Mouse (Mus musculus) embryonic facial prominence, embryonic 15.5 days (tissue): ENCODE data around the gene Yipf3. TPM values are rescaled to one million over a fixed set of nuclear protein-coding genes. Genes with fewer than 3 reads are reported as not detected.

ENCODE experiments used
- ATAC-seq: fragments of 200-750 bp; cut with Nextera tagmentation; 2 replicates; pipeline ENCODE4 v1.8.0; 2017; ENCODE audit warnings: low read depth, moderate TSS enrichment; ENCODE audit not compliant: insufficient number of reproducible peaks, low FRiP score, low TSS enrichment
- H3K27ac ChIP-seq: fragments of 300-500 bp; sonication (generic); replicated peaks from 2 replicates; pipeline ENCODE4 v1.5.1; 2015; ENCODE audit warnings: mild to moderate bottlenecking, inconsistent platforms
- H3K27me3 ChIP-seq: fragments of 300-500 bp; sonication (generic); 2 replicates; pipeline ENCODE4 v1.6.1; 2015; ENCODE audit warnings: inconsistent platforms
- H3K36me3 ChIP-seq: fragments of 300-500 bp; sonication (generic); 2 replicates; pipeline ENCODE4 v1.6.1; 2015; ENCODE audit warnings: mild to moderate bottlenecking, inconsistent platforms
- H3K4me1 ChIP-seq: fragments of 300-500 bp; sonication (generic); 2 replicates; pipeline ENCODE4 v1.6.1; 2015; ENCODE audit warnings: inconsistent platforms
- H3K4me2 ChIP-seq: fragments of 300-500 bp; sonication (generic); replicated peaks from 2 replicates; pipeline ENCODE4 v1.6.1; 2015; ENCODE audit warnings: mild to moderate bottlenecking, inconsistent platforms
- H3K4me3 ChIP-seq: fragments of 300-500 bp; sonication (generic); replicated peaks from 2 replicates; pipeline ENCODE4 v1.5.1; 2015; ENCODE audit warnings: mild to moderate bottlenecking, inconsistent platforms
- H3K9ac ChIP-seq: fragments of 300-500 bp; sonication (generic); 2 replicates; pipeline ENCODE4 v1.6.1; 2015; ENCODE audit warnings: inconsistent platforms
- H3K9me3 ChIP-seq: fragments of 300-500 bp; sonication (generic); replicated peaks from 2 replicates; pipeline ENCODE4 v1.6.1; 2016; ENCODE audit warnings: inconsistent platforms
- WGBS: fragments of 180-500 bp; shearing (Covaris S2); methylation state at CpG from one replicate; pipeline ENCODE4 v1.1.7; 2015; 5-methylcytosine and 5-hydroxymethylcytosine counted together
- polyA plus RNA-seq: library from polyadenylated mRNA; unstranded; fragments of >200 nt; fragmentation: Nextera tagmentation; extraction: Ambion mirVana; gene quantifications from 2 replicates; pipeline ENCODE4 v1.2.1, GENCODE M21; 2015

Yipf3 gene
- polyA plus RNA-seq, 1 experiment from 2014 or later = 141 TPM

GRCm38 (mm10) chr17:46239516-46240114 lies 8.3 kb upstream of the Yipf3 start:
- Histone ChIP-seq H3K9me3 (no peaks in the 10 kb centered on the region), H3K27me3 (no peaks in the 10 kb centered on the region), H3K36me3 (peaks cover 91% of the 10 kb centered on the region), H3K4me2 (no peak overlapping the region), H3K4me1 (no peaks in the 10 kb centered on the region), H3K27ac (no peak overlapping the region), H3K9ac (no peak overlapping the region), H3K4me3 (no peak overlapping the region)
- WGBS = 90% methylated on average over 15 of the region's 15 CpGs
- ATAC-seq = no peak

- no peak for ATAC-seq
- H3K4me3 ChIP-seq = no peak overlapping the region
- H3K4me2 ChIP-seq = no peak overlapping the region
- H3K9me3 ChIP-seq = no peaks in the 10 kb centered on the region
- whole genome bisulfite sequencing = 77% methylated on average over 11 of the region's 11 CpGs
- peaks cover 7% of the 10 kb centered on the region; the same call in 1 of the 2 replicates for H3K4me1 ChIP-seq
- H3K27me3 ChIP-seq = no peaks in the 10 kb centered on the region
- H3K27ac ChIP-seq = no peak overlapping the region
- no peak overlapping the region for H3K9ac ChIP-seq
- H3K36me3 ChIP-seq = peaks cover 99% of the 10 kb centered on the region
Measured at GRCm38 (mm10) chr17:46241471-46241870, 6.4 kb upstream of the Yipf3 start.

GRCm38 (mm10) chr17:46242274-46242673 lies 5.6 kb upstream of the Yipf3 start:
- Histone ChIP-seq H3K9ac (no peak overlapping the region), H3K4me3 (no peak overlapping the region), H3K4me1 (peaks cover 14% of the 10 kb centered on the region), H3K27me3 (no peaks in the 10 kb centered on the region), H3K4me2 (no peak overlapping the region), H3K27ac (no peak overlapping the region), H3K9me3 (no peaks in the 10 kb centered on the region), H3K36me3 (peaks cover 91% of the 10 kb centered on the region)
- WGBS = 85% methylated on average over 13 of the region's 13 CpGs
- no peak for ATAC-seq

GRCm38 (mm10) chr17:46242993-46243392 lies 4.9 kb upstream of the Yipf3 start:
- H3K27ac ChIP-seq = no peak overlapping the region
- ATAC-seq = no peak
- H3K4me2 ChIP-seq = no peak overlapping the region
- H3K4me3 ChIP-seq = no peak overlapping the region
- WGBS = 83% methylated on average over 4 of the region's 4 CpGs
- no peaks in the 10 kb centered on the region for H3K9me3 ChIP-seq
- peaks cover 84% of the 10 kb centered on the region for H3K36me3 ChIP-seq
- H3K27me3 ChIP-seq = no peaks in the 10 kb centered on the region
- no peak overlapping the region for H3K9ac ChIP-seq
- H3K4me1 ChIP-seq = peaks cover 14% of the 10 kb centered on the region

- H3K36me3 ChIP-seq = peaks cover 77% of the 10 kb centered on the region
- WGBS = 83% methylated on average over 2 of the region's 2 CpGs
- H3K4me3 ChIP-seq = no peak overlapping the region
- H3K27me3 ChIP-seq = no peaks in the 10 kb centered on the region
- H3K4me2 ChIP-seq = no peak overlapping the region
- ATAC-seq = no peak
- H3K4me1 ChIP-seq = peaks cover 16% of the 10 kb centered on the region
- H3K9me3 ChIP-seq = no peaks in the 10 kb centered on the region
- no peak overlapping the region for H3K9ac ChIP-seq
- H3K27ac ChIP-seq = no peak overlapping the region
Measured at GRCm38 (mm10) chr17:46243624-46244023, 4.3 kb upstream of the Yipf3 start.

GRCm38 (mm10) chr17:46244579-46244978 lies 3.3 kb upstream of the Yipf3 start:
- no peak for ATAC-seq
- no peak overlapping the region for H3K27ac ChIP-seq
- no peak overlapping the region for H3K4me2 ChIP-seq
- peaks cover 26% of the 10 kb centered on the region for H3K4me1 ChIP-seq
- H3K9me3 ChIP-seq = no peaks in the 10 kb centered on the region
- H3K9ac ChIP-seq = no peak overlapping the region
- H3K36me3 ChIP-seq = peaks cover 71% of the 10 kb centered on the region
- no peaks in the 10 kb centered on the region for H3K27me3 ChIP-seq
- H3K4me3 ChIP-seq = no peak overlapping the region
- WGBS = 73% methylated on average over 10 of the region's 10 CpGs

- under 1% methylated on average over 37 of the region's 37 CpGs for WGBS
- ATAC-seq = peak; percentile 12
- peak overlapping the region; percentile 67 for H3K27ac ChIP-seq
Measured at GRCm38 (mm10) chr17:46248189-46248522, 276 bp downstream of the Yipf3 start.

GRCm38 (mm10) chr17:46251174-46251573 lies 3.3 kb downstream of the Yipf3 start:
- Histone ChIP-seq H3K4me1 (peaks cover 51% of the 10 kb centered on the region), H3K9me3 (no peaks in the 10 kb centered on the region), H3K36me3 (peaks cover 36% of the 10 kb centered on the region), H3K4me2 (no peak overlapping the region), H3K27me3 (peaks cover 15% of the 10 kb centered on the region), H3K4me3 (no peak overlapping the region), H3K9ac (no peak overlapping the region), H3K27ac (no peak overlapping the region)
- no peak for ATAC-seq
- 76% methylated on average over 7 of the region's 7 CpGs for WGBS

More at GRCm38 (mm10) chr17:46248189-46248522, 276 bp downstream of the Yipf3 start:
- Histone ChIP-seq H3K4me3 (peak overlapping the region; percentile 90), H3K4me1 (peaks cover 35% of the 10 kb centered on the region), H3K27me3 (no peaks in the 10 kb centered on the region), H3K9ac (peak overlapping the region; percentile 93), H3K36me3 (peaks cover 65% of the 10 kb centered on the region), H3K4me2 (peak overlapping the region; percentile 86), H3K9me3 (no peaks in the 10 kb centered on the region)

GRCm38 (mm10) chr17:46252571-46253451 lies 4.9 kb downstream of the Yipf3 start:
- 55% methylated on average over 14 of the region's 14 CpGs for WGBS
- Histone ChIP-seq H3K9ac (no peak overlapping the region), H3K4me1 (peaks cover 41% of the 10 kb centered on the region), H3K4me3 (peak overlapping the region; percentile 68), H3K36me3 (peaks cover 51% of the 10 kb centered on the region), H3K4me2 (peak overlapping the region; percentile 99), H3K27ac (no peak overlapping the region), H3K27me3 (peaks cover 15% of the 10 kb centered on the region), H3K9me3 (no peaks in the 10 kb centered on the region)
- ATAC-seq = no peak

GRCm38 (mm10) chr17:46253452-46254084 lies 5.7 kb downstream of the Yipf3 start, which contains the start of gene Lrrc73:
Lrrc73 (plus strand) TSS chr17:46253531.
- Histone ChIP-seq H3K9me3 (no peaks in the 10 kb centered on the region), H3K27me3 (peaks cover 15% of the 10 kb centered on the region), H3K4me1 (peaks cover 40% of the 10 kb centered on the region), H3K27ac (no peak within 1 kb of the TSS), H3K36me3 (peaks cover 58% of the 10 kb centered on the region), H3K4me2 (peak within 1 kb of the TSS; percentile 99), H3K9ac (peak within 1 kb of the TSS; percentile 47), H3K4me3 (peak within 1 kb of the TSS; percentile 68)
- WGBS = 2% methylated on average over 45 of the region's 48 CpGs
- peak; percentile 86 for ATAC-seq

GRCm38 (mm10) chr17:46254106-46254505 lies 6.2 kb downstream of the Yipf3 start:
- peak overlapping the region; percentile 47 for H3K9ac ChIP-seq

More at GRCm38 (mm10) chr17:46254106-46254505, 6.2 kb downstream of the Yipf3 start:
- peak; percentile 0; the same call in 1 of the 2 replicates for ATAC-seq
- Histone ChIP-seq H3K27me3 (peaks cover 15% of the 10 kb centered on the region), H3K9me3 (no peaks in the 10 kb centered on the region), H3K27ac (no peak overlapping the region), H3K4me3 (peak overlapping the region; percentile 68), H3K36me3 (peaks cover 64% of the 10 kb centered on the region), H3K4me2 (peak overlapping the region; percentile 99), H3K4me1 (peaks cover 35% of the 10 kb centered on the region)
- under 1% methylated on average over 49 of the region's 54 CpGs for WGBS
